Mouse (Mus musculus) heart, postnatal 14 days (tissue): ENCODE data around the gene Zfp966. TPM values are rescaled to one million over a fixed set of nuclear protein-coding genes. Genes with fewer than 3 reads are reported as not detected.
"Not testable (repeated sequence)": the region's sequence is repeated elsewhere in the genome, so short reads cannot be mapped to it uniquely, and the experiment has no call there.

Experiments used
- DNase-seq, 2 experiments: peaks; one replicate each; pipeline ENCODE4 v3.0.0; 2021 to 2022
- intact Hi-C: fragments of 180-260 bp; cut with DNase I; formaldehyde crosslinking; loops from one replicate; pipeline ENCODE4 v1.15.1; 2025
- long read RNA-seq, 2 experiments: library from polyadenylated mRNA; stranded (forward); transcript quantifications; one replicate each; pipeline ENCODE4 v2.0.0; 2021
- total RNA-seq, 2 experiments: library from RNA; stranded (reverse); gene quantifications; 2 replicates each; pipeline ENCODE4 v1.2.3; 2021

Gene Zfp966
- 10 to 100 TPM; 10.2 to 11.2 TPM for total RNA-seq
- long read RNA-seq, experiment 1, result 0 reads
- long read RNA-seq, experiment 2, result 0 reads

DNA sequence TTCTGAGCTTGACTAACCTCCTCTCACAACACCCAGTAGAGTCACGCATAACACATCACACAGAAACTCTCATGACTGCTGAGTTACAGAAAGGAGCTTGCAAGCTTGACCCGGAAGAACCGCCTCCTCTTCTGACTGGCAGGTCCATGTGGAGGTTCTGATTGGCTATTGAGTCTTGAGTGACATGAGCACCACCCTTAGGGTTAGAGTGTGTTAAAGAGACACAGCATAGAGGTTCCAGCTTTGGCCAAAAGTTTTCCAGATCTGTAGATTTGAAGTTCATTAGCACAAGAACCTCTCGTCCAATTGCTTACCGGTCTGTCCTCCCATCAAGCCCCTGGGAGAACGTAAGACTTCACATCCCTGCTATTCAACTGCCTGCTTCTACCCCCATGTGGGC is at the start of gene Zfp966:
Gene Zfp966, minus strand, starts transcription at position 101 of the 400 bp plus-strand sequence.
- DNase-seq, intact Hi-C loops: not testable (repeated sequence)

DNA sequence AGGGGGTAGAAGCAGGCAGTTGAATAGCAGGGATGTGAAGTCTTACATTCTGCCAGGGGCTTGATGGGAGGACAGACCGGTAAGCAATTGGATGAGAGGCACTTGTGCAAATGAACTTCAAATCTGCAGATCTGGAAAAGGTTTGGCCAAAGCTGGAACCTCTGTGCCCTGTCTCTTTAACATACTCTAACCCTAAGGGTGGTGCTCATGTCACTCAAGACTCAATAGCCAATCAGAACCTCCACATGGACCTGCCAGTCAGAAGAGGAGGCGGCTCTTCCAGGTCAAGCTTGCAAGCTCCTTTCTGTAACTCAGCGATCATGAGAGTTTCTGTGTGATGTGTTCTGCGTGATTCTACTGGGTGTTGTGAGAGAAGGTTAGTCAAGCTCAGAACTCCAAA is 34.1 kb upstream of the Zfp966 start, which contains the start of gene Gm2026:
Gene Gm2026, plus strand, starts transcription at position 301 of the 400 bp plus-strand sequence.
- intact Hi-C loops, DNase-seq: not testable (repeated sequence)

DNA sequence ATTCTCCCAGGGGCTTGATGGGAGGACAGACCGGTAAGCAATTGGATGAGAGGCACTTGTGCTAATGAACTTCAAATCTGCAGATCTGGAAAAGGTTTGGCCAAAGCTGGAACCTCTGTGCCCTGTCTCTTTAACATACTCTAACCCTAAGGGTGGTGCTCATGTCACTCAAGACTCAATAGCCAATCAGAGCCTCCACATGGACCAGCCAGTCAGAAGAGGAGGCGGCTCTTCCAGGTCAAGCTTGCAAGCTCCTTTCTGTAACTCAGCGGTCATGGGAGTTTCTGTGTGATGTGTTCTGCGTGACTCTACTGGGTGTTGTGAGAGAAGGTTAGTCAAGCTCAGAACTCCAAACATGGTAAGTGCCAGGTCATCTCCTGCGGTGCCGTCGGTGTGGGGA is 61.9 kb downstream of the Zfp966 start, which contains the start of gene Gm6710:
Gene Gm6710, plus strand, starts transcription at position 196 of the 400 bp plus-strand sequence.
- DNase-seq, intact Hi-C loops: not testable (repeated sequence)

Other genes with a start within 250 kb of the Zfp966 start
- not detected for gene Zfp969, start 227.5 kb downstream of the Zfp966 start, total RNA-seq
- not detected for gene Gm2007, start 189.6 kb downstream of the Zfp966 start, total RNA-seq
- gene Gm14288, start 130.0 kb downstream of the Zfp966 start, total RNA-seq, result 10 to 100 TPM; 14.7 to 14.8 TPM
- 10 to 100 TPM; 15.6 to 15.9 TPM for gene Gm6710, start 61.9 kb downstream of the Zfp966 start, total RNA-seq
- 10 to 100 TPM; 21.0 to 22.2 TPM for gene Gm2026, start 34.2 kb upstream of the Zfp966 start, total RNA-seq
- gene Gm2004, start 218.7 kb upstream of the Zfp966 start, total RNA-seq, result 10 to 100 TPM; 15.2 to 35.5 TPM